Mouse (Mus musculus) olfactory bulb, adult 2 months (tissue): Measurements from ENCODE around the gene Rab3ip. TPM values are rescaled to one million over a fixed set of nuclear protein-coding genes. Genes with fewer than 3 reads are reported as not detected.

Experiments used
- H3K27ac ChIP-seq: fragments of 200-500 bp; 2 replicates; pipeline ENCODE4 v1.5.1; 2012; ENCODE audit warnings: low read depth, low read length; ENCODE audit not compliant: insufficient read depth
- H3K4me1 ChIP-seq: fragments of 200-500 bp; 2 replicates; pipeline ENCODE4 v1.6.1; 2012; ENCODE audit warnings: low read length; ENCODE audit not compliant: control insufficient read depth, insufficient read depth
- H3K4me3 ChIP-seq: fragments of 200-500 bp; 2 replicates; pipeline ENCODE4 v1.5.1; 2012; ENCODE audit warnings: mild to moderate bottlenecking, low read depth, low read length, moderate library complexity; ENCODE audit not compliant: insufficient read depth
- CTCF ChIP-seq: fragments of 200-500 bp; IDR thresholded peaks from 2 replicates; pipeline ENCODE4 v1.5.1; 2012; ENCODE audit warnings: low read depth, mild to moderate bottlenecking, low read length, moderate library complexity; ENCODE audit not compliant: insufficient read depth
- POLR2A ChIP-seq: fragments of 200-500 bp; IDR thresholded peaks from 2 replicates; pipeline ENCODE4 v1.6.1; 2012; ENCODE audit warnings: mild to moderate bottlenecking, low read depth, low read length, moderate library complexity; ENCODE audit not compliant: insufficient read depth
- WGBS: fragments of 180-500 bp; shearing (Covaris S2); methylation state at CpG from one replicate; pipeline ENCODE4 v1.1.7; 2018; 5-methylcytosine and 5-hydroxymethylcytosine counted together
- polyA plus RNA-seq: library from polyadenylated mRNA; stranded (reverse); fragments of >200 nt; gene quantifications from 2 replicates; pipeline ENCODE4 v1.2.4, GENCODE M21; 2012; ENCODE audit warnings: low replicate concordance; ENCODE audit not compliant: missing spikeins, insufficient read depth, insufficient read length

Gene Rab3ip
- polyA plus RNA-seq, 1 experiment, result not detected

- 95% methylated on average over 8 of the region's 8 CpGs for WGBS
- H3K4me1 ChIP-seq, result peaks cover 5% of the 10 kb centered on the region
- H3K27ac ChIP-seq, result no peak overlapping the region
- no peak for TF ChIP-seq CTCF
- TF ChIP-seq POLR2A, result no peak
- no peak overlapping the region for H3K4me3 ChIP-seq
Measured at GRCm38 (mm10) chr10:116916581-116916980, 34.0 kb downstream of the Rab3ip start.

GRCm38 (mm10) chr10:116915286-116915685 lies 35.3 kb downstream of the Rab3ip start:
- WGBS, result 98% methylated on average over 8 of the region's 8 CpGs
- H3K27ac ChIP-seq, result no peak overlapping the region
- H3K4me1 ChIP-seq, result peaks cover 5% of the 10 kb centered on the region
- no peak overlapping the region for H3K4me3 ChIP-seq
- no peak for TF ChIP-seq POLR2A
- TF ChIP-seq CTCF, result no peak

- Histone ChIP-seq H3K4me1 (peaks cover 5% of the 10 kb centered on the region), H3K27ac (no peak overlapping the region), H3K4me3 (no peak overlapping the region)
- TF ChIP-seq CTCF (no peak), POLR2A (no peak)
- WGBS, result 91% methylated on average over 9 of the region's 9 CpGs
Measured at GRCm38 (mm10) chr10:116914586-116914985, 36.0 kb downstream of the Rab3ip start.

GRCm38 (mm10) chr10:116913647-116914273 lies 36.8 kb downstream of the Rab3ip start:
- no peak overlapping the region for H3K4me3 ChIP-seq
- 91% methylated on average over 17 of the region's 17 CpGs for WGBS
- no peak for TF ChIP-seq CTCF
- no peak for TF ChIP-seq POLR2A
- H3K27ac ChIP-seq, result no peak overlapping the region
- H3K4me1 ChIP-seq, result peaks cover 4% of the 10 kb centered on the region

GRCm38 (mm10) chr10:116912850-116913249 lies 37.7 kb downstream of the Rab3ip start:
- no peak overlapping the region for H3K4me3 ChIP-seq
- H3K4me1 ChIP-seq, result no peaks in the 10 kb centered on the region
- WGBS, result 95% methylated on average over 9 of the region's 9 CpGs
- TF ChIP-seq CTCF, result no peak
- no peak for TF ChIP-seq POLR2A
- no peak overlapping the region for H3K27ac ChIP-seq

GRCm38 (mm10) chr10:116908901-116909642 lies 41.5 kb downstream of the Rab3ip start:
- 84% methylated on average over 15 of the region's 15 CpGs for WGBS
- TF ChIP-seq POLR2A (no peak), CTCF (no peak)
- H3K4me3 ChIP-seq, result no peak overlapping the region
- no peaks in the 10 kb centered on the region for H3K4me1 ChIP-seq
- no peak overlapping the region for H3K27ac ChIP-seq

- TF ChIP-seq CTCF (no peak), POLR2A (no peak)
- Histone ChIP-seq H3K4me1 (no peaks in the 10 kb centered on the region), H3K4me3 (no peak overlapping the region), H3K27ac (no peak overlapping the region)
- WGBS, result 96% methylated on average over 9 of the region's 9 CpGs
Measured at GRCm38 (mm10) chr10:116906794-116907193, 43.8 kb downstream of the Rab3ip start.

- Histone ChIP-seq H3K4me1 (no peaks in the 10 kb centered on the region), H3K4me3 (no peak overlapping the region), H3K27ac (no peak overlapping the region)
- WGBS, result 87% methylated on average over 10 of the region's 10 CpGs
- TF ChIP-seq CTCF (no peak), POLR2A (no peak)
Measured at GRCm38 (mm10) chr10:116904503-116904908, 46.1 kb downstream of the Rab3ip start.

GRCm38 (mm10) chr10:116896336-116897177 lies 54.0 kb downstream of the Rab3ip start, which contains the start of gene Myrfl:
TSS of gene Myrfl (minus strand) at chr10:116896919.
- no peak for TF ChIP-seq POLR2A
- no peak for TF ChIP-seq CTCF
- H3K4me1 ChIP-seq, result no peaks in the 10 kb centered on the region
- H3K4me3 ChIP-seq, result no peak within 1 kb of the TSS
- no peak within 1 kb of the TSS for H3K27ac ChIP-seq
- 85% methylated on average over 17 of the region's 17 CpGs for WGBS
